ENCODE assay signal across 8 mouse cellular contexts in the genomic region with DNA sequence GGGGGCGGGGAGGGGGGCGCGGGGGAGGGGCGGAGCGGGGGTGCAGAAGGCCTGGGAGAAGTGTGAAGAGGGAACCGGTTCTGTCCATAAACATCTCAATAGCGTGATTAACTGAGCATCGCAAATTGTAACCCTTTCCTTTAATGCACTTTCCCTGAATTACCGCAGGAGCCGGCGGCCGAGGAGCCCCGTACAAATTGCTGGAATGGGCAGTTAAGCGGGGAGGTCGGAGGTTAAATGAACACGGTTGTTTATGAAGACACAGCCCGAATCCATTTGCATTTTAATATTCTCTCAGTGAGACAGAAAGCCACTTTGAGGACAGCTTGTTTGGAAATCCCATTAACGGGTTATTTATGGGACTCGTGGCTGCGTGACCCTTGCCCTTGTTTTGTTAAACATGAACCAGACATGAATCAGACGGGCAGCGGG.
DNase-seq lines count a peak whose midpoint lies in the region; ATAC-seq and TF ChIP-seq lines count a peak whose summit lies in the region.

No protein-coding gene starts in this region.

- no peaks in the 10 kb centered on the region for H3K36me3 ChIP-seq in forebrain, postnatal 0 days (ENCODE audit: insufficient read depth)
- no peaks in the 10 kb centered on the region for H3K36me3 ChIP-seq in midbrain, postnatal 0 days (ENCODE audit: insufficient read depth, low read length)

- H3K9me3 ChIP-seq in forebrain, postnatal 0 days (ENCODE audit: low read length), result no peaks in the 10 kb centered on the region
- H3K9me3 ChIP-seq in midbrain, postnatal 0 days (ENCODE audit: low read length), result no peaks in the 10 kb centered on the region

- H3K4me3 ChIP-seq in forebrain, postnatal 0 days (ENCODE audit: low read depth, low read length), result peak overlapping the region; percentile 18
- H3K4me3 ChIP-seq in midbrain, postnatal 0 days (ENCODE audit: low read depth, low read length), result no peak overlapping the region

- H3K27ac ChIP-seq in forebrain, postnatal 0 days (ENCODE audit: low read depth, low read length), result no peak overlapping the region
- H3K27ac ChIP-seq in midbrain, postnatal 0 days (ENCODE audit: low read depth, low read length), result no peak overlapping the region

- TF ChIP-seq CTCF in forebrain, postnatal 0 days (IDR thresholded peaks at IDR 0.05; ENCODE audit: low read depth), result no peak
- no peak for TF ChIP-seq CTCF in midbrain, postnatal 0 days (IDR thresholded peaks at IDR 0.05)

- 11% methylated on average over 20 of the region's 22 CpGs for WGBS in forebrain, postnatal 0 days
- WGBS in midbrain, postnatal 0 days, result 6% methylated on average over 17 of the region's 22 CpGs

- no peak overlapping the region for H3K9ac ChIP-seq in forebrain, postnatal 0 days
- 0 out of 2 replicates have a peak overlapping the region, but pooled peaks have one; percentile 33 for H3K9ac ChIP-seq in midbrain, postnatal 0 days (replicated peaks; ENCODE audit: low read length, poor library complexity, severe bottlenecking)

- DNase-seq in adrenal gland, postnatal 36 days, result peak; percentile 7 to 23
- DNase-seq in adrenal gland, adult 8-10 months, result no peak
- peak; percentile 24 for DNase-seq in forebrain, postnatal 0 days
- DNase-seq in kidney, postnatal 36 days, result peak; percentile 67 to 69
- no peak for DNase-seq in midbrain, postnatal 0 days (ENCODE audit: low spot score)
- DNase-seq in left cerebral cortex, adult 11 months (ENCODE audit: low spot score), result no peak
- no peak for DNase-seq in spleen, postnatal 36 days (ENCODE audit: low spot score in 2 of 2)

- H3K4me1 ChIP-seq in forebrain, postnatal 0 days (ENCODE audit: insufficient read depth), result peaks cover 5% of the 10 kb centered on the region
- H3K4me1 ChIP-seq in midbrain, postnatal 0 days (ENCODE audit: insufficient read depth, low read length), result peaks cover 10% of the 10 kb centered on the region; the same call in 1 of the 2 replicates

- peak overlapping the region; percentile 46 for H3K4me2 ChIP-seq in forebrain, postnatal 0 days (ENCODE audit: low read depth)
- peak overlapping the region; percentile 43 for H3K4me2 ChIP-seq in midbrain, postnatal 0 days (ENCODE audit: low read depth, low read length, poor library complexity, severe bottlenecking)

- ATAC-seq in forebrain, postnatal 0 days, result no peak; the same call in 1 of the 2 replicates
- no peak for ATAC-seq in midbrain, postnatal 0 days (ENCODE audit: low FRiP score)
- no peak for ATAC-seq in frontal cortex, adult (ENCODE audit: low TSS enrichment)

- no peaks in the 10 kb centered on the region for H3K27me3 ChIP-seq in forebrain, postnatal 0 days (ENCODE audit: insufficient read depth, low read length)
- peaks cover 3% of the 10 kb centered on the region; the same call in 1 of the 2 replicates for H3K27me3 ChIP-seq in midbrain, postnatal 0 days (ENCODE audit: insufficient read depth, low read length)

Comparison
In these comparisons a context has a peak if more than half of its experiments do, and no peak if none do; other contexts are left out.
1. DNase-seq: peak in adrenal gland, postnatal 36 days (2 of 2), forebrain, postnatal 0 days (single experiment) and kidney, postnatal 36 days (2 of 2); none in adrenal gland, adult 8-10 months (single experiment), midbrain, postnatal 0 days (single experiment), left cerebral cortex, adult 11 months (single experiment) and spleen, postnatal 36 days (0 of 2).